ENCODE assay signal across 1 mouse cellular context in genomic region chr10:66909204-66909889, GRCm38 (mm10).
A peak's percentile ranks its signal among the peaks of the same experiment; 100 is the strongest.
TF ChIP-seq lines count a peak whose summit lies in the region.

No protein-coding gene starts in this region.

TF ChIP-seq in CH12.LX, 34 proteins besides CTCF, POLR2A, EP300 and RAD21 (continued from another document):
- TF ChIP-seq NELFE (IDR thresholded peaks at IDR 0.05; ENCODE audit: low read depth, low read length) (no peak), E2F4 (IDR thresholded peaks at IDR 0.05; ENCODE audit: insufficient replicate concordance, low read depth, low read length) (no peak), USF1 (IDR thresholded peaks at IDR 0.05; ENCODE audit: low read depth, low read length) (no peak), ZKSCAN1 (IDR thresholded peaks at IDR 0.05; ENCODE audit: borderline replicate concordance, low read depth, low read length) (no peak), HCFC1 (IDR thresholded peaks at IDR 0.05; ENCODE audit: low read depth, low read length) (no peak), NRF1 (IDR thresholded peaks at IDR 0.05; ENCODE audit: low read depth, low read length) (no peak), TCF12 (IDR thresholded peaks at IDR 0.05; ENCODE audit: low read depth, low read length) (peak; percentile 50; the same call in 1 of the 2 replicates), PAX5 (IDR thresholded peaks at IDR 0.05; ENCODE audit: low read length) (no peak), RCOR1 (conservative IDR thresholded peaks at IDR 0.05; ENCODE audit: low read depth, low read length) (no peak), POLR2AphosphoS2 (IDR thresholded peaks at IDR 0.05; ENCODE audit: low read depth, low read length) (no peak), ZC3H11A (IDR thresholded peaks at IDR 0.05; ENCODE audit: low read depth, low read length) (peak; percentile 98), UBTF (IDR thresholded peaks at IDR 0.05; ENCODE audit: low read depth, low read length) (no peak), SIN3A (IDR thresholded peaks at IDR 0.05; ENCODE audit: low read length) (peak; percentile 61; the same call in 1 of the 2 replicates), ZNF384 (IDR thresholded peaks at IDR 0.05; ENCODE audit: low read depth, low read length) (peak; percentile 72), IRF4 (IDR thresholded peaks at IDR 0.05; ENCODE audit: low read depth, low read length) (peak; percentile 62), MXI1 (IDR thresholded peaks at IDR 0.05; ENCODE audit: low read depth, low read length) (0 out of 2 replicates have a peak, but pooled peaks have one; percentile 26), KAT2A (IDR thresholded peaks at IDR 0.05; ENCODE audit: insufficient replicate concordance, low read length) (no peak), ETS1 (conservative IDR thresholded peaks at IDR 0.05; ENCODE audit: low read depth, low read length) (no peak)
